Mouse (Mus musculus): Measurements from ENCODE around the gene Slc27a5. TPM values are rescaled to one million over a fixed set of nuclear protein-coding genes. Genes with fewer than 3 reads are reported as not detected.

The Slc27a5 gene
- polyA plus RNA-seq, 1 experiment = not detected

- peak overlapping the region; percentile 62 for H3K9ac ChIP-seq (ENCODE audit: low read depth, poor library complexity, severe bottlenecking)
- H3K27ac ChIP-seq (ENCODE audit: insufficient read depth, low read length) = no peak overlapping the region
- H3K4me1 ChIP-seq (ENCODE audit: control insufficient read depth, insufficient read depth, low read length) = no peaks in the 10 kb centered on the region
- H3K9me3 ChIP-seq (replicated peaks; ENCODE audit: control insufficient read depth, insufficient read depth, low read length, poor library complexity, severe bottlenecking) = no peaks in the 10 kb centered on the region
- TF ChIP-seq POLR2A (IDR thresholded peaks at IDR 0.05; ENCODE audit: insufficient read depth, low read length) (no peak), CTCF (IDR thresholded peaks at IDR 0.05; ENCODE audit: low read depth, low read length) (no peak), EP300 (IDR thresholded peaks at IDR 0.05; ENCODE audit: insufficient read depth, low read depth, low read length) (no peak)
- no peaks in the 10 kb centered on the region for H3K27me3 ChIP-seq (ENCODE audit: control insufficient read depth, insufficient read depth, low read length, poor library complexity, severe bottlenecking)
- H3K36me3 ChIP-seq (ENCODE audit: control insufficient read depth, insufficient read depth, low read length, poor library complexity, severe bottlenecking) = no peaks in the 10 kb centered on the region
- H3K4me3 ChIP-seq (ENCODE audit: low read depth, low read length) = peak overlapping the region; percentile 65
These were observed 36.4 kb downstream of the Slc27a5 start for GRCm38 (mm10) chr7:12961511-12962141.

- Histone ChIP-seq H3K27me3 (ENCODE audit: control insufficient read depth, insufficient read depth, low read length, poor library complexity, severe bottlenecking) (no peaks in the 10 kb centered on the region), H3K9me3 (replicated peaks; ENCODE audit: control insufficient read depth, insufficient read depth, low read length, poor library complexity, severe bottlenecking) (no peaks in the 10 kb centered on the region), H3K4me1 (ENCODE audit: control insufficient read depth, insufficient read depth, low read length) (no peaks in the 10 kb centered on the region), H3K4me3 (ENCODE audit: low read depth, low read length) (no peak overlapping the region), H3K9ac (ENCODE audit: low read depth, poor library complexity, severe bottlenecking) (no peak overlapping the region), H3K27ac (ENCODE audit: insufficient read depth, low read length) (0 out of 2 replicates have a peak overlapping the region, but pooled peaks have one; percentile 0), H3K36me3 (ENCODE audit: control insufficient read depth, insufficient read depth, low read length, poor library complexity, severe bottlenecking) (no peaks in the 10 kb centered on the region)
- no peak for TF ChIP-seq CTCF (IDR thresholded peaks at IDR 0.05; ENCODE audit: low read depth, low read length)
These were observed 38.3 kb downstream of the Slc27a5 start for GRCm38 (mm10) chr7:12959718-12960117.

- TF ChIP-seq CTCF (IDR thresholded peaks at IDR 0.05; ENCODE audit: low read depth, low read length) (no peak), EP300 (IDR thresholded peaks at IDR 0.05; ENCODE audit: insufficient read depth, low read depth, low read length) (no peak)
- Histone ChIP-seq H3K4me1 (ENCODE audit: control insufficient read depth, insufficient read depth, low read length) (no peaks in the 10 kb centered on the region), H3K27me3 (ENCODE audit: control insufficient read depth, insufficient read depth, low read length, poor library complexity, severe bottlenecking) (no peaks in the 10 kb centered on the region), H3K9me3 (replicated peaks; ENCODE audit: control insufficient read depth, insufficient read depth, low read length, poor library complexity, severe bottlenecking) (no peaks in the 10 kb centered on the region), H3K9ac (ENCODE audit: low read depth, poor library complexity, severe bottlenecking) (no peak overlapping the region), H3K36me3 (ENCODE audit: control insufficient read depth, insufficient read depth, low read length, poor library complexity, severe bottlenecking) (no peaks in the 10 kb centered on the region), H3K27ac (ENCODE audit: insufficient read depth, low read length) (0 out of 2 replicates have a peak overlapping the region, but pooled peaks have one; percentile 0), H3K4me3 (ENCODE audit: low read depth, low read length) (no peak overlapping the region)
These were observed 39.0 kb downstream of the Slc27a5 start for GRCm38 (mm10) chr7:12958948-12959347.

- no peak overlapping the region for H3K27ac ChIP-seq (ENCODE audit: insufficient read depth, low read length)
- TF ChIP-seq POLR2A (IDR thresholded peaks at IDR 0.05; ENCODE audit: insufficient read depth, low read length) (no peak), EP300 (IDR thresholded peaks at IDR 0.05; ENCODE audit: insufficient read depth, low read depth, low read length) (no peak), CTCF (IDR thresholded peaks at IDR 0.05; ENCODE audit: low read depth, low read length) (no peak)
- no peak overlapping the region for H3K9ac ChIP-seq (ENCODE audit: low read depth, poor library complexity, severe bottlenecking)
- no peaks in the 10 kb centered on the region for H3K36me3 ChIP-seq (ENCODE audit: control insufficient read depth, insufficient read depth, low read length, poor library complexity, severe bottlenecking)
- no peaks in the 10 kb centered on the region for H3K27me3 ChIP-seq (ENCODE audit: control insufficient read depth, insufficient read depth, low read length, poor library complexity, severe bottlenecking)
- H3K4me1 ChIP-seq (ENCODE audit: control insufficient read depth, insufficient read depth, low read length) = no peaks in the 10 kb centered on the region
- no peak overlapping the region for H3K4me3 ChIP-seq (ENCODE audit: low read depth, low read length)
- H3K9me3 ChIP-seq (replicated peaks; ENCODE audit: control insufficient read depth, insufficient read depth, low read length, poor library complexity, severe bottlenecking) = no peaks in the 10 kb centered on the region
These were observed 40.5 kb downstream of the Slc27a5 start for GRCm38 (mm10) chr7:12957511-12957910.

- Histone ChIP-seq H3K27ac (ENCODE audit: insufficient read depth, low read length) (no peak overlapping the region), H3K9ac (ENCODE audit: low read depth, poor library complexity, severe bottlenecking) (no peak overlapping the region), H3K36me3 (ENCODE audit: control insufficient read depth, insufficient read depth, low read length, poor library complexity, severe bottlenecking) (no peaks in the 10 kb centered on the region), H3K9me3 (replicated peaks; ENCODE audit: control insufficient read depth, insufficient read depth, low read length, poor library complexity, severe bottlenecking) (no peaks in the 10 kb centered on the region), H3K4me1 (ENCODE audit: control insufficient read depth, insufficient read depth, low read length) (no peaks in the 10 kb centered on the region), H3K27me3 (ENCODE audit: control insufficient read depth, insufficient read depth, low read length, poor library complexity, severe bottlenecking) (no peaks in the 10 kb centered on the region), H3K4me3 (ENCODE audit: low read depth, low read length) (no peak overlapping the region)
- no peak for TF ChIP-seq EP300 (IDR thresholded peaks at IDR 0.05; ENCODE audit: insufficient read depth, low read depth, low read length)
- no peak for TF ChIP-seq CTCF (IDR thresholded peaks at IDR 0.05; ENCODE audit: low read depth, low read length)
- TF ChIP-seq POLR2A (IDR thresholded peaks at IDR 0.05; ENCODE audit: insufficient read depth, low read length) = no peak
These were observed 43.1 kb downstream of the Slc27a5 start for GRCm38 (mm10) chr7:12954896-12955295.

- Histone ChIP-seq H3K4me3 (ENCODE audit: low read depth, low read length) (peak overlapping the region; percentile 74), H3K27ac (ENCODE audit: insufficient read depth, low read length) (peak overlapping the region; percentile 0), H3K27me3 (ENCODE audit: control insufficient read depth, insufficient read depth, low read length, poor library complexity, severe bottlenecking) (no peaks in the 10 kb centered on the region), H3K9me3 (replicated peaks; ENCODE audit: control insufficient read depth, insufficient read depth, low read length, poor library complexity, severe bottlenecking) (no peaks in the 10 kb centered on the region), H3K9ac (ENCODE audit: low read depth, poor library complexity, severe bottlenecking) (peak overlapping the region; percentile 44), H3K36me3 (ENCODE audit: control insufficient read depth, insufficient read depth, low read length, poor library complexity, severe bottlenecking) (no peaks in the 10 kb centered on the region), H3K4me1 (ENCODE audit: control insufficient read depth, insufficient read depth, low read length) (no peaks in the 10 kb centered on the region)
- no peak for TF ChIP-seq CTCF (IDR thresholded peaks at IDR 0.05; ENCODE audit: low read depth, low read length)
- no peak for TF ChIP-seq POLR2A (IDR thresholded peaks at IDR 0.05; ENCODE audit: insufficient read depth, low read length)
- no peak for TF ChIP-seq EP300 (IDR thresholded peaks at IDR 0.05; ENCODE audit: insufficient read depth, low read depth, low read length)
These were observed 48.1 kb downstream of the Slc27a5 start for GRCm38 (mm10) chr7:12949872-12950229.
